Mouse (Mus musculus) gastrocnemius, postnatal 25 days (tissue): ENCODE results near the gene Zyx. TPM values are rescaled to one million over a fixed set of nuclear protein-coding genes. Genes with fewer than 3 reads are reported as not detected.

Source experiments
- DNase-seq: peaks from one replicate; pipeline ENCODE4 v3.0.0; 2022
- total RNA-seq, 2 experiments: library from RNA; stranded (reverse); gene quantifications; 1 replicate in 1 of 2; 2 replicates in 1 of 2; pipeline ENCODE4 v1.2.3; 2021

Gene Zyx
- total RNA-seq, 2 experiments from 2014 or later, result 28.8 to 32.3 TPM

DNA sequence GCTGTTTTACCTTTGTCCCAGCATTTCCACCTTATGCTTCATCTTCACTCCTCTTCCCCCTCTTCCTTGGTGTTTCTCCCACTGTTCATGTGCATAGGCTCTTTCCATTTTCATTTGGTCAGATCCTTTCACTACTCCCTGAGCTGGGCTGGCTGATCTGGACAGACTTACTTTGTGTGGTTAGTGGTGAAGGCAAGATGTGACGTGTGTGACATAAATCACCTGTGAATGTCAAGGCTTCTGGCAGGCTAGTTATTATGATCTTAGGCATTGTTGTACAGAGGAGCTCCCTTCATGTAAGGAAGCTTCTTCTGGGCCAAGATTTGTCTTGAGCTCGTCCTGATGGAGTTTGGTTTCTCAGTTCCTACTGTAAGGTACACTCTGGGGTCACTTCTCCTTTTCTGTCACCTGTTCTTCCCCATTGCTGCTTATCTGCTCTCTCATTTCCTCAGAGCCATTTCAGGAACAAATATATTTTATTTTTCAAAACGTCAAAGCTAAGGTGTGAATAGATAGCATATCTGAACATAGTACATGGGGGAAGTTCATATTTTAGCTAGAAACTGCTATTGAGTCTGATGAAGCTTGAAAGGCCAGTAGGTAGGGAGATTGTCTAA, 47.7 kb downstream of the Zyx start:
- DNase-seq, result no peak

DNA sequence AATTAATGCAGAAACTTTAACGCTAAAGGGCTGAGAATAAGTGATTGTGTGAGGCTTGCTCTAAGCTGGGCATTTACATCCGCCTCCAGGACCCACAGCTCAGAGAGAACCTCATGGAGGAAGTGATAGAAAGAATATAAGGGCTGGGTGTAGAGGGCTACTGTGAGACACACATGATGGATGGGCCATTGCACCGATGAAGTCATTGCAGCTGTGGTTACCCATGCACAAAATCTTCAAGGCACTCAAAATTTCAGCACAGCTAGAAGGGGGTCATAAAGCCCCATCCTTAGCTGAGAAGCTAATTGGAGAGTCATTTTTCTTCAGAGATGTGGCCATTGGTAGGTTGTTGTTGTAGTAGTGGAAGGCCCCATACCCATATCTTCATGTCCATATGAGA, 48.9 kb downstream of the Zyx start:
- no peak for DNase-seq

- DNase-seq, result no peak
Measured at GRCm38 (mm10) chr6:42398998-42399397, 49.6 kb downstream of the Zyx start.

GRCm38 (mm10) chr6:42399938-42400337, 50.5 kb downstream of the Zyx start, which contains the start of gene Tas2r143:
Gene Tas2r143 (plus strand): TSS chr6:42400238.
- no peak for DNase-seq

DNA sequence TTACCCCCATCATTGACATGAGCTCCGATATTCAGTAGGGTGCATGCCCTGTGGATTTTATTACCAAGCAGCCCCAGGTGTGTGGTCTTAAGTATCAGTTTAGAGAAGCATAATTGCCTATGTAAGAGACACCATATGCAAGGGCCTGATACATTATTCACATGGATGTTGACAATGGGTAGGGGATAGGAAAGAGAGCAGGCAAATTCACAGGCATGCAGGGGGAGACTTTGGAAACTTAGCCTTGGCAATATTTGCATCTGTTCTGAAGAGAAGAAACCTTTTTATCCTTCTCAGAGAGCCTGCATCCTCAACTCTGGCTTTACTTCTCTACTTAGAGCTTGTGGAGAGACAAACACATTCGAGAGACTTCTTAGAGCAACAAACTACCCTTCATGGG, 55.7 kb downstream of the Zyx start, which contains the start of gene Tas2r135:
Gene Tas2r135, plus strand, starts transcription at position 301 of the 400 bp plus-strand sequence.
- DNase-seq, result no peak

Other genes with a start within 250 kb of the Zyx start
- gene Tas2r139, start 208.7 kb upstream of the Zyx start, total RNA-seq, result not detected
- not detected for gene Tas2r144, start 134.3 kb upstream of the Zyx start, total RNA-seq
- gene Gstk1, start 103.7 kb upstream of the Zyx start, total RNA-seq, result 10 to 100 TPM; 29.6 to 39.7 TPM
- gene Tmem139, start 87.7 kb upstream of the Zyx start, total RNA-seq, result not detected
- 1 to 10 TPM; 5.0 to 5.1 TPM for gene Casp2, start 84.6 kb upstream of the Zyx start, total RNA-seq
- 100 to 1,000 TPM; 105 to 116 TPM for gene Clcn1, start 62.9 kb upstream of the Zyx start, total RNA-seq
- under 1 TPM; 0.41 to 0.54 TPM for gene Fam131b, start 25.0 kb upstream of the Zyx start, total RNA-seq
- under 1 TPM; 0.15 to 0.32 TPM for gene Epha1, start 23.6 kb downstream of the Zyx start, total RNA-seq
- gene Tas2r143, start 50.6 kb downstream of the Zyx start, total RNA-seq, result not detected
- not detected for gene Tas2r135, start 55.8 kb downstream of the Zyx start, total RNA-seq
- gene Tas2r126, start 84.9 kb downstream of the Zyx start, total RNA-seq, result not detected
- gene Olfr458, start 115.6 kb downstream of the Zyx start, total RNA-seq, result not detected
- not detected for gene Olfr457, start 126.7 kb downstream of the Zyx start, total RNA-seq
- not detected for gene Olfr456, start 137.6 kb downstream of the Zyx start, total RNA-seq
- gene Olfr455, start 198.0 kb downstream of the Zyx start, total RNA-seq, result not detected
- gene Tcaf3, start 248.1 kb downstream of the Zyx start, total RNA-seq, result not detected